22 mouse cellular contexts compared by ENCODE assay signal in the genomic region with DNA sequence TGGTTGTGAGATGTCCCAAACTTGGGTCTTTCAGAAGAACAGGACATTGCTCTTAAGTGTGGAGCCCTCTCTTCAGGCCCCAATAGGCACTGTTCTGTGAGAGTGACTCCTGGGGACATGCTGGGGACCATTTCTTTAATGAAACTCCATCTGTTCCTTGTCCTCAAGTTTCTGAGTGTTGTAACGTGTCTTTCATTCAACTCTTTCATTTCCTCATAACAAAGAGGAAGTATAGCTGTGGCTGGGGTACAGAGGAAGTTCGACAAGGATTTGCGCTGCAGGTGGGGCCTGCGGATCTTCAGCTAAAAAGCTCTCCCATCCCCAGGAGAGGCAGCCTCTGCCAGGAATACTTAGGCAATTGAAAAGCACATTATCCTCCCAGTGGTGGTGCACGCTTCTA. TPM values are rescaled to one million over a fixed set of nuclear protein-coding genes. Genes with fewer than 3 reads are reported as not detected.
DNase-seq lines count a peak whose midpoint lies in the region; ATAC-seq and TF ChIP-seq lines count a peak whose summit lies in the region.
"Had no signal": no experiment of that assay in that cellular context is flagged by ENCODE, and none has a peak within 500 bp of the region (broad histone marks: within the 10 kb centered on the region; RNA-seq: fewer than 3 reads in every experiment).

No protein-coding gene starts in this region.

- TF ChIP-seq EP300 in lung, postnatal 0 days (IDR thresholded peaks at IDR 0.05): no peak
- TF ChIP-seq EP300 in MEL (IDR thresholded peaks at IDR 0.05; ENCODE audit: low read depth in 1 of 2, low read length in 2 of 2): 0 out of 4 replicates have a peak, but pooled peaks of 1 of the 2 experiments have one; percentile 22

- no peaks in the 10 kb centered on the region; the same call in 1 of the 2 replicates for H3K79me2 ChIP-seq in MEL (ENCODE audit: control insufficient read depth, insufficient read depth, low read length, poor library complexity)

- no peak for TF ChIP-seq CTCF in lung, postnatal 0 days (IDR thresholded peaks at IDR 0.05)
- TF ChIP-seq CTCF in MEL (IDR thresholded peaks at IDR 0.05 in 2 of 3, conservative IDR thresholded peaks at IDR 0.05 in 1 of 3; ENCODE audit: control insufficient read depth in 1 of 3, insufficient read depth in 1 of 3, low read depth in 2 of 3, low read length in 3 of 3, poor library complexity in 1 of 3, severe bottlenecking in 1 of 3): no peak

- no peaks in the 10 kb centered on the region for H3K36me3 ChIP-seq in lung, postnatal 0 days (ENCODE audit: insufficient read depth, low read length)
- H3K36me3 ChIP-seq in MEL (ENCODE audit: control insufficient read depth in 1 of 2, insufficient read depth in 2 of 2, low read length in 2 of 2): peaks cover 0 to 5% of the 10 kb centered on the region in 2 experiments; a peak in 2 of 4 replicates
- no peaks in the 10 kb centered on the region for H3K36me3 ChIP-seq in forebrain, embryonic 11.5 days (ENCODE audit: control insufficient read depth, insufficient read depth, low read length)
- H3K36me3 ChIP-seq: embryonic facial prominence, embryonic 12.5 days; hindbrain, embryonic 13.5 days; intestine, embryonic 15.5 days; kidney, embryonic 15.5 days; midbrain, embryonic 12.5 days had no signal

- no peak for TF ChIP-seq RAD21 in MEL (IDR thresholded peaks at IDR 0.05; ENCODE audit: low read depth, low read length)

- H3K4me1 ChIP-seq in lung, postnatal 0 days (ENCODE audit: insufficient read depth, low read depth, low read length): 0 out of 2 replicates have a peak, but pooled peaks cover 2% of the 10 kb centered on the region
- peaks cover 0 to 10% of the 10 kb centered on the region in 2 experiments; a peak in 2 of 4 replicates for H3K4me1 ChIP-seq in MEL (ENCODE audit: control insufficient read depth in 1 of 2, insufficient read depth in 2 of 2, low read length in 2 of 2)
- peaks cover 5% of the 10 kb centered on the region; the same call in 1 of the 2 replicates for H3K4me1 ChIP-seq in forebrain, embryonic 11.5 days (replicated peaks; ENCODE audit: control insufficient read depth, insufficient read depth, low read length)

- no peak for ATAC-seq in lung, postnatal 0 days
- ATAC-seq in hematopoietic stem cell, adult 5-6 weeks (replicated peaks in 1 of 2; ENCODE audit: insufficient read depth in 1 of 2, low FRiP score in 2 of 2, low TSS enrichment in 1 of 2, low read depth in 1 of 2, poor library complexity in 2 of 2, severe bottlenecking in 2 of 2): peak; percentile 67 to 72
- ATAC-seq in forebrain, embryonic 11.5 days (replicated peaks; ENCODE audit: low FRiP score): no peak
- ATAC-seq: activated CD4-positive, CD25-positive, alpha-beta regulatory T cell, adult 4 months; CD4-positive, CD25-positive, alpha-beta regulatory T cell, adult 4 months; intestine, embryonic 15.5 days had no signal

- no peak overlapping the region for H3K4me2 ChIP-seq in lung, postnatal 0 days (replicated peaks; ENCODE audit: low read depth, low read length)
- H3K4me2 ChIP-seq in forebrain, embryonic 11.5 days (ENCODE audit: low read depth, low read length, severe bottlenecking): no peak overlapping the region
- H3K4me2 ChIP-seq: embryonic facial prominence, embryonic 12.5 days; hindbrain, embryonic 13.5 days; intestine, embryonic 15.5 days; kidney, embryonic 15.5 days; midbrain, embryonic 12.5 days had no signal

- no peaks in the 10 kb centered on the region for H3K9me3 ChIP-seq in lung, postnatal 0 days (ENCODE audit: low read length)
- H3K9me3 ChIP-seq in MEL (replicated peaks; ENCODE audit: insufficient read depth, low read length): no peaks in the 10 kb centered on the region
- H3K9me3 ChIP-seq in forebrain, embryonic 11.5 days (ENCODE audit: control insufficient read depth, low read length): no peaks in the 10 kb centered on the region
- H3K9me3 ChIP-seq: embryonic facial prominence, embryonic 12.5 days; hindbrain, embryonic 13.5 days; intestine, embryonic 15.5 days; kidney, embryonic 15.5 days; midbrain, embryonic 12.5 days had no signal

- H3K27ac ChIP-seq in lung, postnatal 0 days (ENCODE audit: low read length): no peak overlapping the region
- H3K27ac ChIP-seq in MEL (ENCODE audit: control insufficient read depth, low read depth, low read length): peak overlapping the region; percentile 72
- H3K27ac ChIP-seq in forebrain, embryonic 11.5 days (ENCODE audit: low read depth, low read length): no peak overlapping the region
- H3K27ac ChIP-seq: embryonic facial prominence, embryonic 12.5 days; hindbrain, embryonic 13.5 days; intestine, embryonic 15.5 days; kidney, embryonic 15.5 days; layer of hippocampus, adult 2 months; midbrain, embryonic 12.5 days had no signal

- peak in 1 of 2 experiments; percentile 45; a peak in 1 of 4 replicates for TF ChIP-seq POLR2A in MEL (IDR thresholded peaks at IDR 0.05; ENCODE audit: control insufficient read depth in 1 of 2, insufficient read depth in 1 of 2, low read depth in 1 of 2, low read length in 2 of 2, poor library complexity in 1 of 2)

- no peaks in the 10 kb centered on the region for H3K27me3 ChIP-seq in lung, postnatal 0 days (replicated peaks; ENCODE audit: insufficient read depth, low read length)
- H3K27me3 ChIP-seq in MEL (ENCODE audit: control insufficient read depth in 1 of 2, insufficient read depth in 2 of 2, low read length in 2 of 2): no peaks in the 10 kb centered on the region
- H3K27me3 ChIP-seq in forebrain, embryonic 11.5 days (ENCODE audit: control insufficient read depth, insufficient read depth, low read length): no peaks in the 10 kb centered on the region
- H3K27me3 ChIP-seq: embryonic facial prominence, embryonic 12.5 days; hindbrain, embryonic 13.5 days; intestine, embryonic 15.5 days; kidney, embryonic 15.5 days; midbrain, embryonic 12.5 days had no signal

- no peak overlapping the region for H3K4me3 ChIP-seq in lung, postnatal 0 days (ENCODE audit: low read depth, low read length)
- no peak overlapping the region; a peak in 1 of 4 replicates for H3K4me3 ChIP-seq in MEL (ENCODE audit: control insufficient read depth in 1 of 2, insufficient read depth in 1 of 2, low read depth in 2 of 2, low read length in 2 of 2)
- no peak overlapping the region for H3K4me3 ChIP-seq in forebrain, embryonic 11.5 days (ENCODE audit: low read depth, low read length)
- H3K4me3 ChIP-seq: embryonic facial prominence, embryonic 12.5 days; hindbrain, embryonic 13.5 days; intestine, embryonic 15.5 days; kidney, embryonic 15.5 days; layer of hippocampus, adult 2 months; midbrain, embryonic 12.5 days had no signal

- no peak overlapping the region for H3K9ac ChIP-seq in lung, postnatal 0 days (replicated peaks; ENCODE audit: low read depth)
- peak overlapping the region; percentile 59 for H3K9ac ChIP-seq in MEL (ENCODE audit: control insufficient read depth, low read depth, low read length, poor library complexity, severe bottlenecking)
- no peak overlapping the region for H3K9ac ChIP-seq in forebrain, embryonic 11.5 days (ENCODE audit: low read length)
- H3K9ac ChIP-seq: embryonic facial prominence, embryonic 12.5 days; hindbrain, embryonic 13.5 days; intestine, embryonic 15.5 days; kidney, embryonic 15.5 days; midbrain, embryonic 12.5 days had no signal

- peak; percentile 37 for DNase-seq in lung, postnatal 25 days (ENCODE audit: low spot score)
- DNase-seq in lung, postnatal 0 days (ENCODE audit: low spot score): no peak
- peak; percentile 81 for DNase-seq in MEL (ENCODE audit: low read depth, low spot score)
- peak; percentile 34 for DNase-seq in thymus, postnatal 14 days
- no peak for DNase-seq in neural tube, embryonic 10.5 days (ENCODE audit: extremely low spot score, low spot score)
- no peak for DNase-seq in forebrain, embryonic 11.5 days (ENCODE audit: low spot score)
- DNase-seq: adrenal gland, postnatal 25 days; cerebellum, adult 11-12 months; cerebellum, postnatal 36 days; gastrocnemius, postnatal 36 days had no signal

- WGBS in lung, postnatal 0 days: 67% methylated on average over 5 of the region's 5 CpGs
- WGBS in forebrain, embryonic 11.5 days: 75% methylated on average over 5 of the region's 5 CpGs

RNA-seq across cellular contexts. Expression of gene Dtx2, which starts 4.0 kb away (rescaled TPM):
- 18.9 and 21.6 TPM in 2 replicates for polyA plus RNA-seq in lung, postnatal 0 days (2015; fragmentation: Nextera tagmentation; extraction: Ambion mirVana)
- total RNA-seq in MEL (2012; rRNA removed): 11.4 and 11.9 TPM in 2 replicates
- 10 to 100 TPM in 1 of 2 experiments, not detected in 1; 17.2 TPM for polyA plus RNA-seq in MEL (2012; ENCODE audit: insufficient read depth in 1 of 2, insufficient read length in 2 of 2, low read depth in 1 of 2, low replicate concordance in 2 of 2, missing spikeins in 1 of 2)
- total RNA-seq in hematopoietic stem cell, adult 5-6 weeks (2017): 3.4 and 4.4 TPM in 2 replicates
- polyA plus RNA-seq in forebrain, embryonic 11.5 days (2014; fragmentation: Nextera tagmentation; extraction: Ambion mirVana): 35.4 and 37.0 TPM in 2 replicates

RNA-seq across cellular contexts. Expression of gene Zp3, which starts 10.7 kb away (rescaled TPM):
- polyA plus RNA-seq in lung, postnatal 0 days (2015; fragmentation: Nextera tagmentation; extraction: Ambion mirVana): 0.24 and 0.35 TPM in 2 replicates
- total RNA-seq in MEL (2012; rRNA removed): not detected in 2 replicates
- not detected for polyA plus RNA-seq in MEL (2012; ENCODE audit: insufficient read depth in 1 of 2, insufficient read length in 2 of 2, low read depth in 1 of 2, low replicate concordance in 2 of 2, missing spikeins in 1 of 2)
- not detected in 2 replicates for total RNA-seq in hematopoietic stem cell, adult 5-6 weeks (2017)
- polyA plus RNA-seq in forebrain, embryonic 11.5 days (2014; fragmentation: Nextera tagmentation; extraction: Ambion mirVana): not detected in 2 replicates
- total RNA-seq: adrenal gland, postnatal 25 days; gastrocnemius, postnatal 36 days; layer of hippocampus, adult 2 months had no signal
- polyA plus RNA-seq: activated CD4-positive, CD25-positive, alpha-beta regulatory T cell, adult 4 months; CD4-positive, CD25-positive, alpha-beta regulatory T cell, adult 4 months; heart, embryonic 14.5 days; midbrain, embryonic 12.5 days; neural tube, embryonic 11.5 days had no signal

RNA-seq across cellular contexts. Expression of gene Ssc4d, which starts 16.3 kb away (rescaled TPM):
- 1.8 and 2.5 TPM in 2 replicates for polyA plus RNA-seq in lung, postnatal 0 days (2015; fragmentation: Nextera tagmentation; extraction: Ambion mirVana)
- 0.95 and 1.1 TPM in 2 replicates for total RNA-seq in MEL (2012; rRNA removed)
- polyA plus RNA-seq in MEL (2012; ENCODE audit: insufficient read depth in 1 of 2, insufficient read length in 2 of 2, low read depth in 1 of 2, low replicate concordance in 2 of 2, missing spikeins in 1 of 2): 1 to 10 TPM in 1 of 2 experiments, not detected in 1; 2.1 TPM
- 3.4 and 3.8 TPM in 2 replicates for total RNA-seq in hematopoietic stem cell, adult 5-6 weeks (2017)
- 1.2 and 1.5 TPM in 2 replicates for polyA plus RNA-seq in forebrain, embryonic 11.5 days (2014; fragmentation: Nextera tagmentation; extraction: Ambion mirVana)

RNA-seq across cellular contexts. Expression of gene Upk3b, which starts 47.7 kb away (rescaled TPM):
- 35.7 and 38.8 TPM in 2 replicates for polyA plus RNA-seq in lung, postnatal 0 days (2015; fragmentation: Nextera tagmentation; extraction: Ambion mirVana)
- not detected in 2 replicates for total RNA-seq in MEL (2012; rRNA removed)
- polyA plus RNA-seq in MEL (2012; ENCODE audit: insufficient read depth in 1 of 2, insufficient read length in 2 of 2, low read depth in 1 of 2, low replicate concordance in 2 of 2, missing spikeins in 1 of 2): not detected
- total RNA-seq in hematopoietic stem cell, adult 5-6 weeks (2017): not detected in 2 replicates
- not detected in 2 replicates for polyA plus RNA-seq in forebrain, embryonic 11.5 days (2014; fragmentation: Nextera tagmentation; extraction: Ambion mirVana)
- total RNA-seq: gastrocnemius, postnatal 36 days; layer of hippocampus, adult 2 months had no signal
- polyA plus RNA-seq: activated CD4-positive, CD25-positive, alpha-beta regulatory T cell, adult 4 months; CD4-positive, CD25-positive, alpha-beta regulatory T cell, adult 4 months; frontal cortex, adult 2 months had no signal

RNA-seq across cellular contexts. Expression of gene Ywhag, which starts 56.2 kb away (rescaled TPM):
- polyA plus RNA-seq in lung, postnatal 0 days (2015; fragmentation: Nextera tagmentation; extraction: Ambion mirVana): 75.5 and 87.5 TPM in 2 replicates
- total RNA-seq in MEL (2012; rRNA removed): 109 and 116 TPM in 2 replicates
- 100 to 1,000 TPM; 268 to 295 TPM for polyA plus RNA-seq in MEL (2012; ENCODE audit: insufficient read depth in 1 of 2, insufficient read length in 2 of 2, low read depth in 1 of 2, low replicate concordance in 2 of 2, missing spikeins in 1 of 2)
- total RNA-seq in hematopoietic stem cell, adult 5-6 weeks (2017): 95.4 and 110 TPM in 2 replicates
- polyA plus RNA-seq in forebrain, embryonic 11.5 days (2014; fragmentation: Nextera tagmentation; extraction: Ambion mirVana): 147 and 161 TPM in 2 replicates

Comparison
In these comparisons a context has a peak if more than half of its experiments do, and no peak if none do; other contexts are left out.
1. DNase-seq: peak in lung, postnatal 25 days (single experiment), MEL (single experiment) and thymus, postnatal 14 days (single experiment); none in lung, postnatal 0 days (single experiment), neural tube, embryonic 10.5 days (single experiment) and forebrain, embryonic 11.5 days (single experiment).
2. ATAC-seq: peak in hematopoietic stem cell, adult 5-6 weeks (2 of 2); none in lung, postnatal 0 days (single experiment) and forebrain, embryonic 11.5 days (single experiment).